Mouse (Mus musculus) spleen, embryonic (tissue): Measurements from ENCODE around the gene Abce1.
"Not testable (repeated sequence)": the region's sequence is repeated elsewhere in the genome, so short reads cannot be mapped to it uniquely, and the experiment has no call there.

Experiments used
- CTCF ChIA-PET: fragments of 350-600 bp; sonication (Branson Sonifier 250); formaldehyde crosslinking; loops from one replicate; lab custom pipeline; 2022; lab: Charles Lee

Abce1 gene

GRCm38 (mm10) chr8:79711064-79711961 lies at the start of gene Abce1, which contains the start of gene Anapc10:
TSS of gene Abce1 (minus strand) at chr8:79711740.
TSS of gene Anapc10 (plus strand) at chr8:79711820.
- CTCF ChIA-PET = interaction anchor here (0.5 kb wide), 1 partner anchor 30 kb away, joined by 3 read pairs; no protein-coding TSS in a partner anchor

GRCm38 (mm10) chr8:79750305-79750704 lies 38.8 kb upstream of the Abce1 start:
- CTCF ChIA-PET = no interaction called here

DNA sequence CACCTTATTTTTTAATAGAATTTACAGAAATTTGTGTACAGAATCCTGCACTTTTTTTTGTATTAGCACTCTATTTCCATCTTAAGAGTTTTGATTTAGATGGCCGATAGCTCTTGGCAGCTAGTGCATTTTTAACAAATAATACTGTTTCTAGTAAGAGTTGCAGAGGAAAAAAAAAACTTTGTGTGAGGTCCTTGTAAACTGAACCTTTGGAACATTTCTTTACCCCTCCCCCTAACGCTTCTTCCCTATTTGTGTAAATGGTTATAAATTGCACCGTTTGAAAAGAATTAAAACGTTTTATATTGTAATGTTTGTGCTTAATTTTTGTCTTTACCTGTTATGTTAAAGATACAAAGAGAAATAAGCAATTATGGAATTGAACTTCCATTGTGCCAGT lies 37.1 kb upstream of the Abce1 start:
- CTCF ChIA-PET = no interaction called here

GRCm38 (mm10) chr8:79748171-79748570 lies 36.6 kb upstream of the Abce1 start:
- CTCF ChIA-PET = interaction anchor here (0.6 kb wide), 1 partner anchor 1079 kb away, joined by 4 read pairs; no protein-coding TSS in a partner anchor

- CTCF ChIA-PET = no interaction called here
These were observed 22.8 kb upstream of the Abce1 start for GRCm38 (mm10) chr8:79734304-79734703.

DNA sequence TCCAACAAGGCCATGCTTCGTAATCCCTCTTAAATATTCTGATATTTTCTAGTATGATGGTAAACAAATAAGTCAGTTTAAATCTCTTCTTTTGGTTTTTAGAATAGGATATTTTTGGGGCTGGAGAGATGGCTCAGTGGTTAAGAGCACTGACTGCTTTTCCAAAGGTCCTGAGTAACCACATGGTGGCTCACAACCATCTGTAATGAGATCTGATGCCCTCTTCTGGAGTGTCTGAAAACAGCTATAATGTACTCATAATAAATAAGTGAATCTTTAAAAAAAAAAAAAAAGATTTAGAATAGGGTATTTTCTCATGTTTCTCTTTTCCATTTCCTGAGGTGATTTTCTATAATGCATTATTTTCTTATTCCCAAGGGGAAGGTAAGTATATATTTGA lies 16.4 kb upstream of the Abce1 start:
- CTCF ChIA-PET = no interaction called here

GRCm38 (mm10) chr8:79724589-79724988 lies 13.0 kb upstream of the Abce1 start:
- CTCF ChIA-PET = no interaction called here

DNA sequence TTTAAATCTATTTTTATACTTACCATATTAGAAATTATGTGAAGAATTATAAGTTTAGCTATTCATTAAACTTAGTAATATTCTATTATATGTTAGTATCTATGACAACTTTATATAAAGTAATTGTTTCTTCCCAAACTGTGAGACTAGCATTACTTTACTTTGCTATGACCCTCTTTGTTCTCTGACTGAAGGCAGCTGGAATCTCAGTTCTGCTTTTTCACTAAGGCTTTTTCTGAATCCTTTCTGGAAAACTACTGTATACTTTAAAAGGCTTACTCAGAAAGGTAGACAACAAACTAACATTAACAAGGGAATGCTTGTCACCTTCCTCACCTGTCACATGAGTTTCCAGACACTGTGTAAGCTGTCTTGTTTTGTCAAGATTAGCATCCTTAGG lies 11.8 kb upstream of the Abce1 start:
- CTCF ChIA-PET = no interaction called here

GRCm38 (mm10) chr8:79721537-79721936 lies 10.0 kb upstream of the Abce1 start:
- CTCF ChIA-PET = no interaction called here

GRCm38 (mm10) chr8:79712676-79713075 lies 1.1 kb upstream of the Abce1 start:
- CTCF ChIA-PET = no interaction called here

DNA sequence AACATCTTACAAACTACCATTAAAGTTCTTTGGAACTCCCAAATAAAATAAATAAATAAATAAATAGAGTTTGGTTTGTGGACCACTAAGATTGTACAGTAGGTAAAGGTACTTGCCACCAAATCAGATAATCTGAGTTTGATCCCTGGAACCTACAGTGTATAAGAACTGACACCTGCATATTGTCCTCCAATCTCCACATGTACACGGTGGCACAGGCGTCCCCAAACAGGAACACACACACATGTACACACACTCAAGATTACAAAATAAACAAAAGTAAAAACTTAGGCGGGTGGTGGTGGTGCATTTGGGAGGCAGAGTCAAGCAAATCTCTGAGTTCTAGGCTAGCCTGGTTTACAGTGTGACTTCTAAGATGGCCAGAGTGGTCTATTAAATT lies 4.9 kb downstream of the Abce1 start:
- CTCF ChIA-PET = no interaction called here

DNA sequence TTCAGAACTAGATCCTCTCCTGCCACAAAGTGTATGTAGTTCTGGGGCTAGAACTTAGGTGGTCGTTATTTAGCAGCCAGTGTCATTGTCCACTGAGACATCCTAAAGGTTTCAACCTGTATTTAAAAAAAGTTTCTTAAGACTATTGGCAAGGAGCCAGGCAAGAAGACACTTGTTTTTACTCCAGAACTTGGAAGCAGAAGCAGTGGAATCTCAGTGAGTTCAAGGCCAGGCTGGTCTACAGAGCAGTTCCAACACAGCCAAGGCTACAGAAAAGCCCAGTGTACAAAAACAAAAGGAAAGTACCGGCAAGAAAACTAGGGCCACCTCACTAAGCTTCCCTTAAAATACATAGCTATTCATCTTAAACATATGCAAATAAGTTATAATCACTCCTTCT lies 19.0 kb downstream of the Abce1 start:
- CTCF ChIA-PET = no interaction called here

DNA sequence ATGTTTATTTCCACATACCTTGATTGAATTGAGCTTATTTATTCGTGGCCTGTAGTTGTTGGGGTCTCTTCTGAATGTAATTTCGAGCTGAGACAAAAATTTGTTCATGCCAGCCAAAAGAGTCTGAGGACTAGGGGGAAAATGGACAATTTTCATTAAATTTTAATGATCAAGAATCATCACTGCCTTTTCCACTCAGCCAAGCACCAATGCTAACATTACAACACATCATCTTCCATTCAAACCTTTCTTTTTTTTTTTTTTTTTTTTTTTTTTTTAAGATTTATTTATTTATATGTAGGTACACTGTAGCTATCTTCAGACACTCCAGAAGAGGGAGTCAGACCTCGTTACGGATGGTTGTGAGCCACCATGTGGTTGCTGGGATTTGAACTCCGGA lies 25.6 kb downstream of the Abce1 start:
- CTCF ChIA-PET = not testable (repeated sequence)

DNA sequence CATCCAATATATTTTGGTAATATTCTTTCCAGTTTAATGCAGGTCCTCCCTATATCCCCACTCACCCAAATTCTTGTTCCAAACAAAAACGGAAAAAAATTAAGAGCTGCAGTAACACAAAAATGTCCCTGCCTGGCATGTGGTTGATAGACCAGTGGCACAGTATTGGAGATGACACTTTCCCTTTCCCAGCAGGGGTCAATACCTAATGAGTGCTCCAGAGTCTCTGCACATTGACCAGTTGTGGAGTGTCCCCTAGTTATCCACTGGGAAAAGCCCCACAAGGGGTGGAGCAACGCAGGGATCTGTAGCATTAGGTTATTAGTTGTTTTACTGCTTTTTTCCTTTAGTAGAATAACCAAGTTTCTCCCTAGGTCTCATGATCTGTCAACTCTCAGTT lies 30.6 kb downstream of the Abce1 start:
- CTCF ChIA-PET = no interaction called here

- CTCF ChIA-PET = no interaction called here
These were observed 31.0 kb downstream of the Abce1 start for GRCm38 (mm10) chr8:79680555-79680954.

DNA sequence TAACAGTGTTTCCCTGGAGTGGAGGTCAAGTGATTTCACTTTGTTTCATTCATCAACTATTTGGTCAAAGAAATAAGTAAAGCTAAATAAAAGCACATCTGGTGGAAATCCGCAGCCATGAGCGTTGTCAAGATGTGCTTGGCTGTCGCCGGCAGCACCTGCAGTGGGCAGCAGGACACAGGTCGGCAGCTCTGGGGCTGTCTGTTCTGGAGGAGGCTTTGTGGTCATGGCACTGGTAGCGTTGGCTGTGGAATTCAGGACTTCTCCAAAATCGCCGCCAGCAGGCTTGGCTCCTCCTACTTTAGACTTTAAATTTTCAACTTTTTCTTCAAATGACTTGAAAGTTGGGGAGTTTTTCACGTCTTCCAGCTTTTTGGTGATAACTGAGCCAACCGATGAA lies 31.5 kb downstream of the Abce1 start:
- CTCF ChIA-PET = not testable (repeated sequence)

- CTCF ChIA-PET = no interaction called here
These were observed 32.5 kb downstream of the Abce1 start for GRCm38 (mm10) chr8:79679005-79679404.

GRCm38 (mm10) chr8:79676461-79676860 lies 35.1 kb downstream of the Abce1 start:
- CTCF ChIA-PET = no interaction called here

DNA sequence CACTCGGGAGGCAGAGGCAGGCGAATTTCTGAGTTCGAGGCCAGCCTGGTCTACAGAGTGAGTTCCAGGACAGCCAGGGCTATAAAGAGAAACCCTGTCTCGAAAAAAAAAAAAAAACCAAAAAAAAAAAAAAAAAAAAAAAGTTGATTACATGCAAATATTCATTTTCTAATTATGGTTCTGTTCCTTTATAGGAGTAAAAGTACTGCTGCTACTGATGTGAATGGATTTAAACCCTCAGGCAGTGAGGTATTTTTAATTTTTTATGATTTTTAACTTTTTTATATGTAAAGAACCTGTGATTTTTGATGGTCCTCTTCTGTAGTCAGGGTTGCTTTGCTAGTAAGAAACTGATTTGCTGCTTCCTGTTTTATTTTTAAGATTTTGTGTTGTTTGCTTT lies 52.8 kb downstream of the Abce1 start:
- CTCF ChIA-PET = interaction anchor here (0.6 kb wide), 1 partner anchor 10 kb away, joined by 5 read pairs; no protein-coding TSS in a partner anchor

GRCm38 (mm10) chr8:79653736-79654135 lies 57.8 kb downstream of the Abce1 start:
- CTCF ChIA-PET = no interaction called here

- CTCF ChIA-PET = interaction anchor here (0.9 kb wide), 1 partner anchor 12 kb away, joined by 6 read pairs; no protein-coding TSS in a partner anchor
These were observed 61.3 kb downstream of the Abce1 start for GRCm38 (mm10) chr8:79650158-79650814.

GRCm38 (mm10) chr8:79649569-79649968 lies 62.0 kb downstream of the Abce1 start:
- CTCF ChIA-PET = interaction anchor here (0.6 to 0.9 kb wide), 2 partner anchors 11 to 19 kb away, joined by 3 to 6 read pairs; no protein-coding TSS in a partner anchor
